Comparison of ENCODE assay signal across 24 mouse cellular contexts in genomic region chr16:32108578-32108977, GRCm38 (mm10). TPM values are rescaled to one million over a fixed set of nuclear protein-coding genes. Genes with fewer than 3 reads are reported as not detected.
DNase-seq lines count a peak whose midpoint lies in the region; ATAC-seq and TF ChIP-seq lines count a peak whose summit lies in the region.
"Had no signal": no experiment of that assay in that cellular context is flagged by ENCODE, and none has a peak within 500 bp of the region (broad histone marks: within the 10 kb centered on the region; RNA-seq: fewer than 3 reads in every experiment).

No protein-coding gene starts in this region.

- H3K9me3 ChIP-seq in liver, postnatal 0 days (ENCODE audit: low read length), result no peaks in the 10 kb centered on the region
- H3K9me3 ChIP-seq: embryonic facial prominence, embryonic 12.5 days; embryonic facial prominence, embryonic 15.5 days; heart, embryonic 10.5 days had no signal

- WGBS in liver, postnatal 0 days (ENCODE audit: insufficient replicate concordance), result 31% methylated on average over 2 of the region's 2 CpGs

- peaks cover 4% of the 10 kb centered on the region; the same call in 1 of the 2 replicates for H3K36me3 ChIP-seq in liver, postnatal 0 days (replicated peaks; ENCODE audit: insufficient read depth, low read length)
- H3K36me3 ChIP-seq in splenic B cell, adult 2 months (ENCODE audit: control insufficient read depth, insufficient read depth, low read length, poor library complexity, severe bottlenecking), result 0 out of 2 replicates have a peak, but pooled peaks cover 3% of the 10 kb centered on the region

- no peak for ATAC-seq in liver, postnatal 0 days
- ATAC-seq in granulocyte monocyte progenitor cell, adult 5-6 weeks (replicated peaks; ENCODE audit: poor library complexity, severe bottlenecking), result peak; percentile 47
- peak; percentile 53 for ATAC-seq in megakaryocyte, adult 5-6 weeks (ENCODE audit: poor library complexity, severe bottlenecking)
- ATAC-seq: forebrain, embryonic 14.5 days; forebrain, postnatal 0 days; hindbrain, postnatal 0 days had no signal

- TF ChIP-seq EP300 in liver, postnatal 0 days (IDR thresholded peaks at IDR 0.05; ENCODE audit: low read depth), result no peak

- peaks cover 13% of the 10 kb centered on the region for H3K4me1 ChIP-seq in liver, postnatal 0 days (ENCODE audit: insufficient read depth)
- H3K4me1 ChIP-seq: embryonic facial prominence, embryonic 12.5 days; embryonic facial prominence, embryonic 15.5 days; heart, embryonic 10.5 days; heart, embryonic 13.5 days had no signal

- H3K27me3 ChIP-seq in liver, postnatal 0 days (ENCODE audit: insufficient read depth, low read length), result no peaks in the 10 kb centered on the region
- no peaks in the 10 kb centered on the region for H3K27me3 ChIP-seq in splenic B cell, adult 2 months (ENCODE audit: control insufficient read depth, insufficient read depth, low read length, poor library complexity, severe bottlenecking)
- H3K27me3 ChIP-seq: embryonic facial prominence, embryonic 12.5 days; embryonic facial prominence, embryonic 15.5 days; heart, embryonic 13.5 days had no signal

- no peak overlapping the region for H3K9ac ChIP-seq in liver, postnatal 0 days (replicated peaks)
- H3K9ac ChIP-seq: embryonic facial prominence, embryonic 12.5 days; embryonic facial prominence, embryonic 15.5 days; forebrain, postnatal 0 days; heart, embryonic 13.5 days; hindbrain, embryonic 14.5 days had no signal

- TF ChIP-seq CTCF in liver, postnatal 0 days (IDR thresholded peaks at IDR 0.05; ENCODE audit: low read depth), result no peak

- peak overlapping the region; percentile 29; the same call in 1 of the 2 replicates for H3K27ac ChIP-seq in liver, postnatal 0 days (ENCODE audit: low read depth)
- H3K27ac ChIP-seq: embryonic facial prominence, embryonic 12.5 days; embryonic facial prominence, embryonic 15.5 days; heart, adult 2 months; heart, embryonic 10.5 days; heart, embryonic 13.5 days; hindbrain, embryonic 14.5 days; hindbrain, postnatal 0 days had no signal

- DNase-seq in liver, postnatal 0 days, result no peak
- DNase-seq in liver, result no peak
- DNase-seq in splenic B cell, adult 2 months (ENCODE audit: low read depth, low spot score), result peak; percentile 47
- DNase-seq in left cerebral cortex, adult 11 months (ENCODE audit: low spot score), result no peak
- no peak for DNase-seq in cerebellum, adult 18-20 months
- DNase-seq: adrenal gland, adult 8-10 months; adrenal gland, postnatal 25 days; cerebellum, adult 2 months; cerebellum, adult 9-11 months; cerebellum, postnatal 25 days; forebrain, postnatal 0 days; gastrocnemius, postnatal 25 days; heart, adult 2 months; heart, postnatal 14 days; heart, postnatal 4 days had no signal

- peak overlapping the region; percentile 17; the same call in 1 of the 2 replicates for H3K4me3 ChIP-seq in liver, postnatal 0 days (ENCODE audit: low read depth, low read length)
- H3K4me3 ChIP-seq: embryonic facial prominence, embryonic 12.5 days; embryonic facial prominence, embryonic 15.5 days; heart, adult 2 months; heart, embryonic 10.5 days; heart, embryonic 13.5 days had no signal

- H3K4me2 ChIP-seq in liver, postnatal 0 days (ENCODE audit: low read depth, low read length), result no peak overlapping the region
- H3K4me2 ChIP-seq: embryonic facial prominence, embryonic 12.5 days; embryonic facial prominence, embryonic 15.5 days; heart, embryonic 13.5 days; hindbrain, embryonic 14.5 days had no signal

RNA-seq across cellular contexts. Expression of gene Cep19, which starts 9.0 kb away (rescaled TPM):
- 5.3 and 5.4 TPM in 2 replicates for polyA plus RNA-seq in liver, postnatal 0 days (2015; fragmentation: Nextera tagmentation; extraction: Ambion mirVana)
- 9.9 and 18.8 TPM in 2 replicates for total RNA-seq in granulocyte monocyte progenitor cell, adult 5-6 weeks (2014; fragmentation: Nextera tagmentation)
- total RNA-seq in granulocyte monocyte progenitor cell, adult 5-6 weeks (2017), result 27.0 and 36.8 TPM in 2 replicates
- 24.0 and 27.4 TPM in 2 replicates for total RNA-seq in megakaryocyte, adult 5-6 weeks (2015)
- total RNA-seq in megakaryocyte, adult 5-6 weeks (2017), result 36.6 and 44.3 TPM in 2 replicates

RNA-seq across cellular contexts. Expression of gene Pigx, which starts 9.0 kb away (rescaled TPM):
- polyA plus RNA-seq in liver, postnatal 0 days (2015; fragmentation: Nextera tagmentation; extraction: Ambion mirVana), result 65.3 and 66.6 TPM in 2 replicates
- total RNA-seq in granulocyte monocyte progenitor cell, adult 5-6 weeks (2014; fragmentation: Nextera tagmentation), result 84.7 and 88.8 TPM in 2 replicates
- 46.6 and 75.6 TPM in 2 replicates for total RNA-seq in granulocyte monocyte progenitor cell, adult 5-6 weeks (2017)
- total RNA-seq in megakaryocyte, adult 5-6 weeks (2015), result 84.8 and 109 TPM in 2 replicates
- total RNA-seq in megakaryocyte, adult 5-6 weeks (2017), result 33.2 and 38.3 TPM in 2 replicates

RNA-seq across cellular contexts. Expression of gene Pak2, which starts 29.4 kb away (rescaled TPM):
- 9.1 and 10.3 TPM in 2 replicates for polyA plus RNA-seq in liver, postnatal 0 days (2015; fragmentation: Nextera tagmentation; extraction: Ambion mirVana)
- total RNA-seq in granulocyte monocyte progenitor cell, adult 5-6 weeks (2014; fragmentation: Nextera tagmentation), result 65.0 and 67.3 TPM in 2 replicates
- total RNA-seq in granulocyte monocyte progenitor cell, adult 5-6 weeks (2017), result 54.2 and 54.9 TPM in 2 replicates
- total RNA-seq in megakaryocyte, adult 5-6 weeks (2015), result 78.8 and 81.9 TPM in 2 replicates
- total RNA-seq in megakaryocyte, adult 5-6 weeks (2017), result 78.5 and 88.8 TPM in 2 replicates

RNA-seq across cellular contexts. Expression of gene Nrros, which starts 56.8 kb away (rescaled TPM):
- 18.5 and 20.5 TPM in 2 replicates for polyA plus RNA-seq in liver, postnatal 0 days (2015; fragmentation: Nextera tagmentation; extraction: Ambion mirVana)
- total RNA-seq in granulocyte monocyte progenitor cell, adult 5-6 weeks (2014; fragmentation: Nextera tagmentation), result 185 and 192 TPM in 2 replicates
- total RNA-seq in granulocyte monocyte progenitor cell, adult 5-6 weeks (2017), result 110 and 119 TPM in 2 replicates
- total RNA-seq in megakaryocyte, adult 5-6 weeks (2015), result 194 and 211 TPM in 2 replicates
- total RNA-seq in megakaryocyte, adult 5-6 weeks (2017), result 134 and 165 TPM in 2 replicates
